Mouse (Mus musculus) bone marrow macrophage, adult 2 months (primary cell): Measurements from ENCODE around the gene Tprgl.
A peak's percentile ranks its signal among the peaks of the same experiment; 100 is the strongest.

ENCODE experiments used
- CTCF ChIP-seq: IDR thresholded peaks from 2 replicates; pipeline ENCODE4 v1.5.1; 2012; ENCODE audit warnings: low read depth, mild to moderate bottlenecking, low read length, moderate library complexity
- POLR2A ChIP-seq: IDR thresholded peaks from 2 replicates; pipeline ENCODE4 v1.6.1; 2012; ENCODE audit warnings: mild to moderate bottlenecking, low read depth, low read length, borderline replicate concordance

GRCm38 (mm10) chr4:154167053-154167452 lies 6.6 kb upstream of the Tprgl start:
- TF ChIP-seq CTCF (peak; percentile 42; the same call in 1 of the 2 replicates), POLR2A (no peak)
